Mouse (Mus musculus): ENCODE data around the gene Gm4307. TPM values are rescaled to one million over a fixed set of nuclear protein-coding genes. Genes with fewer than 3 reads are reported as not detected.
"Not testable (repeated sequence)": the region's sequence is repeated elsewhere in the genome, so short reads cannot be mapped to it uniquely, and the experiment has no call there.

Gene Gm4307
- total RNA-seq (2021) = not detected
- long read RNA-seq, experiment 1 = 0 reads
- long read RNA-seq, experiment 2 = 0 reads

DNA sequence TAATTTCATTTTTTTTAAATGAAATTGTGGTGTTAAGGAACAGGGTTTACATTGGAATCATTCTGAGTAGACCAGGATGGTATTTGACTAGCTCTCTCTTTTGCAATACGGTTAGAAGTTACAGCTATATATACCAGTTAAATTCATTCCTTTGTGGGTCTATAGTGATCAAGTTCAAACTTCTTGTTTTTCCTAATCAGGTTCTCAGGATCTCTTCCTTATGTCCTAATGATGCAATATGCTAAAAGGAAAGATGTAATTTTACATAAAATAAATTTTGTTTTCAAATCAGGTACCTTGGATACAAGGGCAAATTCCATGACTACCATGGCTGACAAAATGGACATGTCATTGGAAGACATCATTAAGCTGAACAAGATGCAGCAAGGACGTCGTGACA lies at the start of gene Gm4307:
Gm4307 (plus strand) TSS at position 301 of the 400 bp plus-strand sequence.
- not testable (repeated sequence) for DNase-seq (ENCODE audit: low spot score in 2 of 2)

DNA sequence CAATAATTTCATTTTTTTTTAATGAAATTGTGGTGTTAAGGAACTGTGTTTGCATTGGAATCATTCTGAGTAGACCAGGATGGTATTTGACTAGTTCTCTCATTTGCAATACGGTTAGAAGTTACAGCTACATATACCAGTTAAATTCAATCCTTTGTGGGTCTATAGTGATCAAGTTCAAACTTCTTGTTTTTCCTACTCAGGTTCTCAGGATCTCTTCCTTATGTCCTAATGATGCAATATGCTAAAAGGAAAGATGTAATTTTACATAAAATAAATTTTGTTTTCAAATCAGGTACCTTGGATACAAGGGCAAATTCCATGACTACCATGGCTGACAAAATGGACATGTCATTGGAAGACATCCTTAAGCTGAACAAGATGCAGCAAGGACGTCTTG lies 25.8 kb upstream of the Gm4307 start, which contains the start of gene Gm4301:
Gm4301 (plus strand) TSS at position 301 of the 400 bp plus-strand sequence.
- not testable (repeated sequence) for DNase-seq (ENCODE audit: low spot score in 2 of 2)

DNA sequence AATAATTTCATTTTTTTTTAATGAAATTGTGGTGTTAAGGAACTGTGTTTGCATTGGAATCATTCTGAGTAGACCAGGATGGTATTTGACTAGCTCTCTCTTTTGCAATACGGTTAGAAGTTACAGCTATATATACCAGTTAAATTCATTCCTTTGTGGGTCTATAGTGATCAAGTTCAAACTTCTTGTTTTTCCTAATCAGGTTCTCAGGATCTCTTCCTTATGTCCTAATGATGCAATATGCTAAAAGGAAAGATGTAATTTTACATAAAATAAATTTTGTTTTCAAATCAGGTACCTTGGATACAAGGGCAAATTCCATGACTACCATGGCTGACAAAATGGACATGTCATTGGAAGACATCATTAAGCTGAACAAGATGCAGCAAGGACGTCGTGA lies 20.6 kb upstream of the Gm4307 start, which contains the start of gene Gm4302:
Gm4302 (plus strand) TSS at position 301 of the 400 bp plus-strand sequence.
- not testable (repeated sequence) for DNase-seq (ENCODE audit: low spot score in 2 of 2)

DNA sequence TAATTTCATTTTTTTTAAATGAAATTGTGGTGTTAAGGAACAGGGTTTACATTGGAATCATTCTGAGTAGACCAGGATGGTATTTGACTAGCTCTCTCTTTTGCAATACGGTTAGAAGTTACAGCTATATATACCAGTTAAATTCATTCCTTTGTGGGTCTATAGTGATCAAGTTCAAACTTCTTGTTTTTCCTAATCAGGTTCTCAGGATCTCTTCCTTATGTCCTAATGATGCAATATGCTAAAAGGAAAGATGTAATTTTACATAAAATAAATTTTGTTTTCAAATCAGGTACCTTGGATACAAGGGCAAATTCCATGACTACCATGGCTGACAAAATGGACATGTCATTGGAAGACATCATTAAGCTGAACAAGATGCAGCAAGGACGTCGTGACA lies 15.5 kb upstream of the Gm4307 start, which contains the start of gene Gm4303:
Gm4303 (plus strand) TSS at position 301 of the 400 bp plus-strand sequence.
- DNase-seq (ENCODE audit: low spot score in 2 of 2) = not testable (repeated sequence)

DNA sequence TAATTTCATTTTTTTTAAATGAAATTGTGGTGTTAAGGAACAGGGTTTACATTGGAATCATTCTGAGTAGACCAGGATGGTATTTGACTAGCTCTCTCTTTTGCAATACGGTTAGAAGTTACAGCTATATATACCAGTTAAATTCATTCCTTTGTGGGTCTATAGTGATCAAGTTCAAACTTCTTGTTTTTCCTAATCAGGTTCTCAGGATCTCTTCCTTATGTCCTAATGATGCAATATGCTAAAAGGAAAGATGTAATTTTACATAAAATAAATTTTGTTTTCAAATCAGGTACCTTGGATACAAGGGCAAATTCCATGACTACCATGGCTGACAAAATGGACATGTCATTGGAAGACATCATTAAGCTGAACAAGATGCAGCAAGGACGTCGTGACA lies 10.3 kb upstream of the Gm4307 start, which contains the start of gene Gm4305:
Gm4305 (plus strand) TSS at position 301 of the 400 bp plus-strand sequence.
- DNase-seq (ENCODE audit: low spot score in 2 of 2) = not testable (repeated sequence)

DNA sequence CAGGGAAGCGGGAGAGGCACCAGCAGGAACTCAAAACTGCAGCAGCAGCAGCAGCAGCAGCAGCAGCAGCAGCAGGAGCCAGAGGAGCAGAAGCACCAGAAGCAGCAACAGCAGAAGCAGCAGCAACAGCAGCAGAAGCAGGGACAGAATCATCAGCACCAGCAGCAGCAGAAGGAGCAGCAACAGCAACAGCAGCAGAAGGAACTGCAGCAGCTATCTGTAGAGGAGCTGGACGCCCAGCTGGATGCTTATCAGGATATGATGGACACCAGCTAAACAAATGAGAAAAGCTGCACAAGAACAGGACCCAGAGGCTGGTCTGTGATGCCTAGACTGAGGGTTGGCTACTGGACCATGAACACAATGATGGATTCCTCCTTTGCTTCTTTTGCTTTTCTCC lies 4.3 kb upstream of the Gm4307 start:
- peak; percentile 2 to 3 for DNase-seq (ENCODE audit: low spot score in 2 of 2)

DNA sequence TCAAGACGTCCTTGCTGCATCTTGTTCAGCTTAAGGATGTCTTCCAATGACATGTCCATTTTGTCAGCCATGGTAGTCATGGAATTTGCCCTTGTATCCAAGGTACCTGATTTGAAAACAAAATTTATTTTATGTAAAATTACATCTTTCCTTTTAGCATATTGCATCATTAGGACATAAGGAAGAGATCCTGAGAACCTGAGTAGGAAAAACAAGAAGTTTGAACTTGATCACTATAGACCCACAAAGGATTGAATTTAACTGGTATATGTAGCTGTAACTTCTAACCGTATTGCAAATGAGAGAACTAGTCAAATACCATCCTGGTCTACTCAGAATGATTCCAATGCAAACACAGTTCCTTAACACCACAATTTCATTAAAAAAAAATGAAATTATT lies 21.3 kb downstream of the Gm4307 start, which contains the start of gene Gm4312:
Gm4312 (minus strand) TSS at position 101 of the 400 bp plus-strand sequence.
- not testable (repeated sequence) for DNase-seq (ENCODE audit: low spot score in 2 of 2)

DNA sequence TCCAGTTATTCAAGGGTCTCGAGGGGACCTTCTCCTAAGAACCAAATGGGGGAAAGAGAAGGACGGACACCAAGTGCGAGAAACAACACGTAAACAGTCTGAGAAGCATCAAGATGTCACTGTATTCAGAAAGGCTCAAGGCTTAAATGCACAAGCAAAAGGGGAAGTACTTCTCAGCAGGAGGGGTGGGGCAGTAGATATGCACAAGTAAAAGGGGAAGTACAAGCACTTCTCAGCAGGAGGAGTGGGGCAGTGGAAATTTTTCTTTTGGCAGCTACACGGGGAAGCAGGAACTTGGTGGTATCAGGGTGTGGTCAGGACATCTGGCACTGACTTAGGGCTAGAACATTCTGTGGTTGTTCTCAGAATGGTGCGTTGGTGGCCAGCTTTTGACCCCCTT lies 41.2 kb downstream of the Gm4307 start:
- not testable (repeated sequence) for DNase-seq (ENCODE audit: low spot score in 2 of 2)

Other genes with a start within 250 kb of the Gm4307 start
- gene Gm4301, start 25.7 kb upstream of the Gm4307 start, total RNA-seq (2021) = not detected
- gene Gm4302, start 20.5 kb upstream of the Gm4307 start, total RNA-seq (2021) = not detected
- gene Gm4303, start 15.4 kb upstream of the Gm4307 start, total RNA-seq (2021) = not detected
- not detected for gene Gm4305, start 10.2 kb upstream of the Gm4307 start, total RNA-seq (2021)
- not detected for gene Gm4312, start 21.2 kb downstream of the Gm4307 start, total RNA-seq (2021)
- gene Tmtc3, start 126.0 kb downstream of the Gm4307 start, total RNA-seq (2021) = 10 to 100 TPM; 11.3 to 13.3 TPM
- 10 to 100 TPM; 11.0 to 12.4 TPM for gene Cep290, start 126.2 kb downstream of the Gm4307 start, total RNA-seq (2021)
- 10 to 100 TPM; 24.5 to 26.9 TPM for gene 4930430F08Rik, start 229.1 kb downstream of the Gm4307 start, total RNA-seq (2021)
- not detected for gene 1700017N19Rik, start 229.1 kb downstream of the Gm4307 start, total RNA-seq (2021)

Data from layer of hippocampus, postnatal 14 days (tissue).